Mouse (Mus musculus) liver, adult 2 months (tissue): ENCODE measurements around the gene Kmt2d. TPM values are rescaled to one million over a fixed set of nuclear protein-coding genes. Genes with fewer than 3 reads are reported as not detected.

Source experiments
- DNase-seq: peaks from one replicate; pipeline ENCODE4 v3.0.0-alpha.2; 2011; ENCODE audit warnings: low read depth, low spot score; ENCODE audit errors: extremely low read depth
- H3K27ac ChIP-seq: fragments of 200-500 bp; replicated peaks from 2 replicates; pipeline ENCODE4 v1.5.1; 2012; ENCODE audit warnings: low read depth, mild to moderate bottlenecking, control low read depth, inconsistent platforms, low read length; ENCODE audit not compliant: insufficient read depth
- H3K27me3 ChIP-seq: fragments of 200-500 bp; 2 replicates; pipeline ENCODE4 v1.6.1; 2012; ENCODE audit warnings: mild to moderate bottlenecking, moderate library complexity, low read length, inconsistent platforms; ENCODE audit not compliant: control insufficient read depth, insufficient read depth
- H3K36me3 ChIP-seq: fragments of 200-500 bp; 2 replicates; pipeline ENCODE4 v1.6.1; 2012; ENCODE audit warnings: low read length, inconsistent platforms; ENCODE audit not compliant: control insufficient read depth, insufficient read depth
- H3K4me1 ChIP-seq: fragments of 200-500 bp; 2 replicates; pipeline ENCODE4 v1.6.1; 2011; ENCODE audit warnings: low read length; ENCODE audit not compliant: control insufficient read depth, insufficient read depth
- H3K4me3 ChIP-seq: fragments of 200-500 bp; 2 replicates; pipeline ENCODE4 v1.5.1; 2011; ENCODE audit warnings: low read depth, mild to moderate bottlenecking, control low read depth, low read length, moderate library complexity; ENCODE audit not compliant: insufficient read depth
- H3K79me2 ChIP-seq: fragments of 200-500 bp; 2 replicates; pipeline ENCODE4 v1.6.1; 2012; ENCODE audit warnings: inconsistent platforms, mild to moderate bottlenecking, low read length, moderate library complexity; ENCODE audit not compliant: control insufficient read depth, insufficient read depth
- H3K9ac ChIP-seq: fragments of 200-500 bp; 2 replicates; pipeline ENCODE4 v1.6.1; 2012; ENCODE audit warnings: low read depth, mild to moderate bottlenecking, control low read depth, inconsistent platforms, low read length
- CTCF ChIP-seq: fragments of 200-500 bp; IDR thresholded peaks from 2 replicates; pipeline ENCODE4 v1.5.1; 2011; ENCODE audit warnings: low read depth, low read length, control low read depth
- POLR2A ChIP-seq: fragments of 200-500 bp; IDR thresholded peaks from 2 replicates; pipeline ENCODE4 v1.6.1; 2011; ENCODE audit warnings: low read length, control low read depth; ENCODE audit not compliant: insufficient read depth; ENCODE audit errors: extremely low read depth
- WGBS: fragments of 180-500 bp; shearing (Covaris S2); methylation state at CpG from one replicate; pipeline ENCODE4 v1.1.7; 2018; 5-methylcytosine and 5-hydroxymethylcytosine counted together
- polyA plus RNA-seq: library from polyadenylated mRNA; depleted of rRNA; stranded (reverse); fragments of >200 nt; gene quantifications from 2 replicates; pipeline ENCODE4 v1.2.3, GENCODE M21; 2012
- total RNA-seq: library from RNA; depleted of rRNA; stranded (reverse); fragments of >200 nt; gene quantifications from 2 replicates; pipeline ENCODE4 v1.2.3, GENCODE M21; 2014

The Kmt2d gene
- total and polyA plus RNA-seq, 2 experiments = 6.6 to 10.3 TPM

DNA sequence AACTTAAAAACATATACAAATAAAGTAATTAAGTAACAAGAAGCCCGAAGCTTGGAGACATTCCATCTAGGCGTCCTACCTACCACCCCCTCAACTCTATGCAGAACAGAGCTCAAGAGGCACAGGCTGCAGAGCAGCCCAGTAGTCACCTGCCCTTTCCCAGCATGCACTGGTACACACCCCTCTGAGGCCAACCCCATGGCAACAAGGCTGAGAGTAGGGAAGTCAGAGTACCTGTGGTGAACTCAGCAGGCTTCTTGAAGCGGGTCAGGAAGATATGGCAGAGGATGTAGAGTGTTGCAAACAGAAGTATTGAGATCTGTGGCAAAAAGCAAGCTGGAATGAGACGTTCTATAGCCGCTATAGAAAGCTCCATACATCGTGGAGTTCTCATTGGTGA is 43.9 kb upstream of the Kmt2d start:
- TF ChIP-seq POLR2A (no peak), CTCF (no peak)
- Histone ChIP-seq H3K4me1 (peaks cover 11% of the 10 kb centered on the region), H3K4me3 (no peak overlapping the region), H3K27ac (no peak overlapping the region), H3K9ac (no peak overlapping the region), H3K79me2 (peaks cover 9% of the 10 kb centered on the region; the same call in 1 of the 2 replicates), H3K27me3 (no peaks in the 10 kb centered on the region), H3K36me3 (peaks cover 12% of the 10 kb centered on the region)
- no peak for DNase-seq
- 98% methylated on average over 6 of the region's 6 CpGs for WGBS

- Histone ChIP-seq H3K36me3 (peaks cover 4% of the 10 kb centered on the region; the same call in 1 of the 2 replicates), H3K79me2 (no peaks in the 10 kb centered on the region), H3K27ac (no peak overlapping the region), H3K9ac (no peak overlapping the region), H3K4me1 (no peaks in the 10 kb centered on the region), H3K27me3 (no peaks in the 10 kb centered on the region), H3K4me3 (no peak overlapping the region)
- WGBS = 51% methylated on average over 10 of the region's 10 CpGs
- TF ChIP-seq POLR2A (no peak), CTCF (peak; percentile 73)
- DNase-seq = no peak
Measured at GRCm38 (mm10) chr15:98904692-98905091, 33.7 kb upstream of the Kmt2d start.

- TF ChIP-seq POLR2A (no peak), CTCF (no peak)
Measured at GRCm38 (mm10) chr15:98902600-98902999, 31.6 kb upstream of the Kmt2d start.

GRCm38 (mm10) chr15:98901530-98901929 is 30.5 kb upstream of the Kmt2d start:
- 83% methylated on average over 1 of the region's 1 CpGs for WGBS
- H3K4me3 ChIP-seq = no peak overlapping the region
- no peak overlapping the region for H3K27ac ChIP-seq
- TF ChIP-seq CTCF = no peak
- no peak for TF ChIP-seq POLR2A
- H3K9ac ChIP-seq = no peak overlapping the region
- no peak for DNase-seq
- no peaks in the 10 kb centered on the region for H3K79me2 ChIP-seq
- no peaks in the 10 kb centered on the region for H3K4me1 ChIP-seq
- peaks cover 7% of the 10 kb centered on the region; the same call in 1 of the 2 replicates for H3K27me3 ChIP-seq
- H3K36me3 ChIP-seq = no peaks in the 10 kb centered on the region

More at GRCm38 (mm10) chr15:98902600-98902999, 31.6 kb upstream of the Kmt2d start:
- 98% methylated on average over 2 of the region's 2 CpGs for WGBS
- Histone ChIP-seq H3K79me2 (no peaks in the 10 kb centered on the region), H3K9ac (no peak overlapping the region), H3K4me1 (no peaks in the 10 kb centered on the region), H3K27ac (no peak overlapping the region), H3K27me3 (peaks cover under 1% of the 10 kb centered on the region; the same call in 1 of the 2 replicates), H3K36me3 (peaks cover 3% of the 10 kb centered on the region; the same call in 1 of the 2 replicates), H3K4me3 (no peak overlapping the region)
- no peak for DNase-seq

DNA sequence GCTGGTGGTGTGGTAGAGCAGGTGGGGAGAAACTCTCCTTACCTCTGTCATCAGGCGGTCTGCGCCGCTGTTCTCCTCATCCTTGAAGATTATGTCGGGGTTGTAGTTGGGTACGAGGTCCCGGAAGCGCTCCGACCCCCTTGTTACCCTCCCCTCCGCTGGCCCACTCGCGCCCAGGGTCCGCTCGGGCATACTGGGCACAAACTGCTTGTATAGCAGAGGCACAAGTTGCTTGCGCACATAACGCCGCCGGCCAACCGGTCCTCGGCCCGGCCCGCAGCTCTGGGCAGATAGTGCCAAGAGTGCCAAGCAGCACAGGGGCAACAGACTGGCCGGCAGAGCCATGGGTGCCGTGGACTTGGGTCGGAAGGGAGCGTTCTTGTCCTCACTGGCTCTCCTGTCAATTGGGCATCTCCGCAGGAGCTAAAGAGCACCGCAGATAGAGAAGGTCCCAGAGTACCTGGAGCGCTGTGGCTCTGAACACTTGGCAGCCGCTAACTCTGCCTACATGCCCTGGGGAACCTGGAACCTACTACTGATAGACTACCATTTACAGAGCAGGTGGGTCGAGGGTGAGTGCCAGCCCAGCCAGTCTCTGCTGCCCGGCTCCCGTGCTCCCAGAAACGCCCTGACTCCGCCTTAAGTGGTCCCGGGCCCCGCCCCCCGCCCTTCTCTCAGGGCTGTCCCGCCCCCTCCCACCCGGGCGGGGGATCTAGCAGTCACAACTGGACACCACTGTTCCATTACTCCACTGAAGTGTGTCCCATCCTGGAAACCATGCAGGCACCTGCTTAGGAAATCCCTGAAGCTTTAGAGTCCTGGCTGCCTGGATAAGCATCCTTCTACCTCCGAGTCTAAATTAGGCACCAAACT is 27.2 kb upstream of the Kmt2d start, which contains the start of gene Dhh:
Gene Dhh (minus strand): TSS at position 613 of the 873 bp plus-strand sequence.
- peaks cover 22% of the 10 kb centered on the region for H3K27me3 ChIP-seq
- H3K4me1 ChIP-seq = 0 out of 2 replicates have a peak, but pooled peaks cover 1% of the 10 kb centered on the region
- 4% methylated on average over 41 of the region's 41 CpGs for WGBS

More for the DNA sequence above, 27.2 kb upstream of the Kmt2d start, which contains the start of gene Dhh:
- Histone ChIP-seq H3K79me2 (no peaks in the 10 kb centered on the region), H3K36me3 (no peaks in the 10 kb centered on the region), H3K4me3 (peak within 1 kb of the TSS; percentile 36), H3K9ac (peak within 1 kb of the TSS; percentile 23), H3K27ac (no peak within 1 kb of the TSS)
- TF ChIP-seq POLR2A (no peak), CTCF (no peak)
- DNase-seq = no peak
